Mouse (Mus musculus): ENCODE results near the gene Slc9b1.

DNA sequence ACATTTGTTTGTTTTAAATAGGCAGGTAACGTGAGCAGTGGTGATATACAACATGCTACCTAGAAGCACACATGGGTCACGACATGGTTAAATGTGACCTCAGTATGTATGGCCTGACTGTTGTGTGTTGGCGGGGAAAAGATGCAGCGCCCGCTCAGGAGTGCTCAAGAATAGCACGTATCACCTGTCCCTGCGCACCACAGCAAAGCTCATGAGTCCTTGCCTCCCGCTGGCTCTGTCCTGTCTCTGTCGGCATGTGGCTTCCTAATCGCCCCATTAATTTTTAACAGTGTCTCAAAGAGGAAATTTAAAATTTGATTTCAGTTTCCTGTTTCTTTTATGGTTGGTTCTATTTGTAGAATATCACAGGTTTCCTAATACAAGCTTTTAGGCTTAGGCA lies 29.6 kb downstream of the Slc9b1 start:
- TF ChIP-seq POLR2A (IDR thresholded peaks at IDR 0.05; ENCODE audit: low read depth, low read length) (no peak), CTCF (IDR thresholded peaks at IDR 0.05; ENCODE audit: extremely low read depth, insufficient read depth, insufficient read length, insufficient replicate concordance) (no peak)
